Mouse (Mus musculus): ENCODE measurements around the gene Dusp19.

Gene Dusp19

DNA sequence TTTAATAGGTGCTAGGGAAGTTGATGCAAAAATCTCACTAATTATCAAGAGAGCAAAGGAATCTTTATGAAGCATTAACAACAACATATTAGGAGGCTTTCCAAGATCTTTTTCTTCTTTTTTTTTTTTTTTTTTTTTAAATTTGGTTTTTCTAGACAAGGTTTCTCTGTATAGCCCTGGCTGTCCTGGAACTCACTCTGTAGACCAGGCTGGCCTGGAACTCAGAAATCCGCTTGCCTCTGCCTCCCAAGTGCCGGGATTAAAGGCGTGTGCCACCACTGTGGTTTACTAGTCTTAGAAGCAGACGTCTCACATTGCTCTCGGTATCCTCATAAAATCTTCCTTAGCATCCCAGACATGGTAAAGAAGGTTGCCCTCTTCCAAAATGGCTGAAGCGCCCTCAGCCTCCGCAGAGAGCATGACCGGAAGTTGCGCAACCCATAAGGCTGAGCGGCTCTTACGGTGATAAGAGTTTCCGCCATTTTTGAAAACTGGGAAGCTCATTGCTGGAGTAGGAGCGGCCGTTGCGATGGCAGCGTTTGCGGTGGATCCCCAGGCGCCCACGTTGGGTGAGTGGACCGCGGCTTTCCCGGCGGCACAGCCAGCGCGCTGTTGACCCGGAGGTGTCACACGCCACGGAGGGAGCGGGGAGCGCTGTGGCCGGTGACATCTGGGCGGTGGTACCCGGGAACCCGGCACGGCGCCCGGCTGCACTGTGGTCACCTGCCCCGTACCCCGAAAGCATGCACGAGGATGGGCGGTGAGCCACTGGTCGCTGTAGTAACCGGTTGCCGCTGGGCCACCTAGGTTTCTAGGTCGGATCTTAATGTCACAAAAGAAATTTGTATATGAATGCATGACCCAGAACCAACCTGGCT, 21.8 kb downstream of the Dusp19 start:
- DNase-seq (ENCODE audit: low spot score in 2 of 2) = peak; percentile 83 to 90

- no peak for DNase-seq (ENCODE audit: low spot score in 2 of 2)
Observed at GRCm38 (mm10) chr2:80639398-80639797, 22.6 kb downstream of the Dusp19 start.

DNA sequence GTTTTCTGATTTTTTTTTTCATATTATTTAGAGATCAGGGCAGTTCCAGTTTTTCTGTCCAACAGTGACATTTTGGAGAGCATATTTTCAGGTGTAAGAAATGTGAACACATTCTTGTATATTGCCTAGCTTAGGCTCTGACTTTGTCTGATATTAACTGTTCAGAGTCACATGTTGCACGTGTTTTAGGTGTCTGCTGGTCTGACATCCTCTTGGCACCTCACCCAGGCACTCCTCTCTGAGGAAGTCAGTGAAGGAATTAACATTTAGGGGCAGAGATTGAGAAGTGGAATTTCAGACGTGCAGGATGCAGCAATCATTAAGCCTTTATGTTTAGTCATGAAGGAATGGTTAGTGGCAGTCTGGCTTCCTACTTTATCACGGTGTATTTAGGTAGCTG, 23.0 kb downstream of the Dusp19 start:
- no peak for DNase-seq (ENCODE audit: low spot score in 2 of 2)

GRCm38 (mm10) chr2:80661414-80661813, 44.6 kb downstream of the Dusp19 start:
- no peak for DNase-seq (ENCODE audit: low spot score in 2 of 2)

DNA sequence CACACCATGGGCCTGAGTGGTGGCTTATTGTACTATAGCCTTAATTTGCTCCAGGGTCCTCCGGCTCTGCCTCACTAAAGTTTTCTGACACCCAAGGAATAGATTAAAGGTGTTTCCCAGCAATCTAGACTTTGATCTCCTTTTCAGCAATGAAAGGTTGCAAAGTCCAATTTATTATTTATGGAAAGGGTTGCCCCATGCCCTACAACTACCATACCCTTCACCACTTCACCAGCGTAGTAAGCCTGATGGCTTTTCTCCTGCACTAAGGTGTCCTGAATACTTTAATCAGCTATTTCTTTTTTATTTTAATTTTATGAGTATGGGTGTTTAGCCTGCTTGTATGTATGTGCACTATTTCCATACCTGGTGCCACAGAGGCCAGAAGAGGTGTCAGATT, 45.8 kb downstream of the Dusp19 start:
- DNase-seq (ENCODE audit: low spot score in 2 of 2) = no peak

DNA sequence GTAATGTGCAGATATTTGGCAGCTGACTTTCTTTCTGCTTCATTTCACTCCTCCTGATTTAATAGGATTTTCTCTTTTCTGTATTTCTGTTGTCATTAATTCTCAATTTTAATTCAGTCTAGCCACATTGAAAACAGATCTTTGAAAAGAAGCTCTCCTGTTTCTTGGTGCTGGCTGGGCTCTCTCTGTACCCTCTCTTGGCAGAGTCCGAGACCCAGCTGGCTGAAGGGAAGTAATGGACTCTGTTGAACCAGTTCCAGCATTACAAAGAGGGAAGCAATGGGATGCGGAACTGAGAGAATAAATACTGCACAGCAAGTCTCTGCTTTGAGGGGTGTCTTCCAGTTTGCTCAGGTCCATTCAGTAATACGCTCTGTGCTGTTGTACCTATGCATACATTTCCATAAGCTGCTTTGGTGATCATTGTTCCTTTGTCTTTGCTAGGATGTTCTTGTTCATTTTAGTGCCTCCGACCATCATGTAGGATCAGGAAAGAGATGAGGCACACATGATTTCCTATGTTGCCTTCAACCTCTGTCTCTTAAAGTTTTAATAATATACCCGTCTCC, 50.6 kb downstream of the Dusp19 start:
- peak in 1 of 2 experiments; percentile 2 for DNase-seq (ENCODE audit: low spot score in 2 of 2)

DNA sequence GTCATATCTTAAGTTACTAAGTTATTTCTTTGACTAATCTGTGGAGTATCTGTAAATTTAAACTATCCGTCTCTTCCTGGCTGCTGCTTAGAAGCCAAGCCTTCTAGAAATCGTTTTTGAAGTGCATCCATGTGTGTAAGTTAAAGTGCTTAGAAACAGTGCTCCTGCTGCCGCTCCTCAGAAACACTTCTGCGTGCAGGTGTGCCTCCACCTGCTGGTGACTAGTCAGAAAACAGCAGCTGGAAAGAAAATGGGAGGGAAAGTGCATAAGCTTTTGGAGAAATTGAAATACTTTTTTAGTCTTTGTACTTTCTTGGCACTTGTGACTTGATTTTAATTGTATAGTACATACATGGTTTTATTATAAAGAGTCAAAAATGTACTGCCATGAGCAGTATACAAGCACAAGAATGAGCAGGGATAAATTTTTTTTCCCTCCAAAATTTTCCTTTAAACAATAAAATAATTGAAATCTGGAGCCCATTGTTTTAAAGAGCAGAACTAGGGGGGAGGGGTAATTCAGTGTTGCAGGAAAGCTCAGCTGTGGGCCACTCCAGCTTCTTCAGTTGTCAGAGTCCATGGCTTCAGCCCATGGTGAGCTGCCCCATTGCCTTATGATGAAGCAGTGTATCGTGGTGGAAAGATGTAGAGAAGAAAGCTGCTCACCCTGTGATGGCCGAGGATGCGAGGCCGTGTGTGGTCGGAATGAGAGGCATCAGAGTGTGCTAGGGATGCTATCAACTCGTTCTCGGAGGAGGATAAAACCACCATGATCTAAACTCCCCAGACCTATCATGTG, 53.2 kb downstream of the Dusp19 start:
- no peak for DNase-seq (ENCODE audit: low spot score in 2 of 2)

DNA sequence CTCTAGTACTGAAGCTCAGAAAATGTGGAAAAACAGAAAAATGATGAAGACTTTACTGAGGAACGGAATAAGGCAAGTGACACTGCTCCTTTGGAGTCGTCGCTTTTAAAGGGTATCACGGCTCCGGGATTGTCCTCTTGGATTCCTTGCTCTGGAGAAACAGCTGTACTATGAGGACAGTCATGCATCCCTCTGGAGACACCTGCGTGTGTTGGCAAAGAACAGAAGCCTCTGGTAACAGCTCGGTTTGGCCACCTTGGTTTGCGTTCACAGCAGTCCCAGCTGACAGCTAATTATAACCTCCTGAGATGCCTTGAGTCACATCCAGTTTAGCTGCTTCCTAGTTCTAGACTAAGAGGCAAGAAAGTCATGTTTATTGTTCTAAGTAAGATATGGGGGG, 62.0 kb downstream of the Dusp19 start:
- no peak for DNase-seq (ENCODE audit: low spot score in 2 of 2)

All from heart, adult 9 months (tissue).